Mouse (Mus musculus): Measurements from ENCODE around the gene Catsperd.

DNA sequence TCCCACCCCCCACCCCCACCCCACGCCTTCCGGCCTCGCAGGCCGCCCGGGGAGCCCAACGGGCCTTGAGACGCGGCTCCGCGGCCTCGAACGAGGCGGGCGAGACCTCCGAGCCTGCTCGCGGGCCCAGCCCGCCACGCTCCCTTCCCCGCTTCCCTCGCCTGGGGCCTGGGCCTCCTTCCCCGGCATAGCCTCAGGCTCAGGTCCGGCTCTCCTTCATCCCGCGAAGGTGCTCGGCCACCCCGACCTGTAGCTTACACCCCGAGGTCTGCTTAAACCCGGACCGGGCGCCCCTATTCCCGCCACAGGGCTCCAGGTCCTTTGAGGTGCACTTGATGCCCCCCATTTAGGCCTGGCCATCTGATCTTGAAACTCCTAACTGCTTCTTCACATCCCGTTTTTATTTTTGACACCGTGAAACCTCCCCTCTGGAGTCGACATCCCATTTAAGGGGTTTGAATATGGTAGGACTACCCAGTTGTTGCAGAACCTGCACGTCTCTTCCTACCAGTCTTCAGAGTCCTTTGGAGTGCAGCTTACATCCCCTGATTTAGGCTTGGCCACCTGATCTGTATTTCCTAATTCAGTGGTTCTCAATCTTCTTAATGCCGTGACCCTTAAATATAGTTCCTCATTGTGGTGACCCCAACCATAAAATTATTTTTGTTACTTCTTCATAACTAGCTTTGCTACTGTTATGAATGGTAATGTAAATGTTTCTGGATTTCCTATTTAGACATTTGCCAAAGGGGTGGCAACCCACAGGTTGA, 45.9 kb downstream of the Catsperd start:
- no peak for TF ChIP-seq CTCF (IDR thresholded peaks at IDR 0.05; ENCODE audit: control insufficient read depth, insufficient read depth, low read length)
- TF ChIP-seq POLR2A (IDR thresholded peaks at IDR 0.05; ENCODE audit: borderline replicate concordance, control insufficient read depth, low read depth, low read length), result no peak
